Mouse (Mus musculus) brain, adult 2 months (tissue): Measurements from ENCODE around the gene Agap1.
"Not testable (repeated sequence)": the region's sequence is repeated elsewhere in the genome, so short reads cannot be mapped to it uniquely, and the experiment has no call there.

ENCODE experiments used
- DNase-seq: peaks from one replicate; pipeline ENCODE4 v3.0.0; 2011; ENCODE audit warnings: low read depth, low spot score

Agap1 gene

GRCm38 (mm10) chr1:89501891-89502290 is 47.3 kb downstream of the Agap1 start:
- DNase-seq, result not testable (repeated sequence)

- DNase-seq, result no peak
These were observed 54.6 kb downstream of the Agap1 start for GRCm38 (mm10) chr1:89509196-89509595.

GRCm38 (mm10) chr1:89509763-89510340 is 55.2 kb downstream of the Agap1 start:
- DNase-seq, result no peak

GRCm38 (mm10) chr1:89510731-89511130 is 56.1 kb downstream of the Agap1 start:
- DNase-seq, result no peak

- no peak for DNase-seq
These were observed 59.1 kb downstream of the Agap1 start for GRCm38 (mm10) chr1:89513616-89514283.

- DNase-seq, result no peak
These were observed 61.4 kb downstream of the Agap1 start for GRCm38 (mm10) chr1:89515808-89516560.

- DNase-seq, result peak; percentile 51
These were observed 63.2 kb downstream of the Agap1 start for GRCm38 (mm10) chr1:89517817-89518216.

GRCm38 (mm10) chr1:89519914-89520643 is 65.5 kb downstream of the Agap1 start:
- no peak for DNase-seq

- DNase-seq, result no peak
These were observed 66.8 kb downstream of the Agap1 start for GRCm38 (mm10) chr1:89521406-89521805.

- no peak for DNase-seq
These were observed 67.4 kb downstream of the Agap1 start for GRCm38 (mm10) chr1:89521935-89522535.

GRCm38 (mm10) chr1:89524369-89524768 is 69.8 kb downstream of the Agap1 start:
- DNase-seq, result peak; percentile 95

- no peak for DNase-seq
These were observed 70.4 kb downstream of the Agap1 start for GRCm38 (mm10) chr1:89524998-89525397.

- peak; percentile 98 for DNase-seq
These were observed 71.2 kb downstream of the Agap1 start for GRCm38 (mm10) chr1:89525825-89526224.

GRCm38 (mm10) chr1:89528671-89529276 is 74.2 kb downstream of the Agap1 start:
- DNase-seq, result no peak

- no peak for DNase-seq
These were observed 79.1 kb downstream of the Agap1 start for GRCm38 (mm10) chr1:89533702-89534101.

- peak; percentile 35 for DNase-seq
These were observed 80.6 kb downstream of the Agap1 start for GRCm38 (mm10) chr1:89535206-89535605.

GRCm38 (mm10) chr1:89538163-89538946 is 83.7 kb downstream of the Agap1 start:
- no peak for DNase-seq

- DNase-seq, result no peak
These were observed 84.5 kb downstream of the Agap1 start for GRCm38 (mm10) chr1:89539127-89539526.

- DNase-seq, result no peak
These were observed 86.5 kb downstream of the Agap1 start for GRCm38 (mm10) chr1:89541151-89541550.

GRCm38 (mm10) chr1:89542464-89542863 is 87.9 kb downstream of the Agap1 start:
- DNase-seq, result no peak
